Mouse (Mus musculus): ENCODE results near the gene Denr. TPM values are rescaled to one million over a fixed set of nuclear protein-coding genes. Genes with fewer than 3 reads are reported as not detected.

Gene Denr
- polyA plus RNA-seq, 1 experiment from 2014 or later: 112 TPM

DNA sequence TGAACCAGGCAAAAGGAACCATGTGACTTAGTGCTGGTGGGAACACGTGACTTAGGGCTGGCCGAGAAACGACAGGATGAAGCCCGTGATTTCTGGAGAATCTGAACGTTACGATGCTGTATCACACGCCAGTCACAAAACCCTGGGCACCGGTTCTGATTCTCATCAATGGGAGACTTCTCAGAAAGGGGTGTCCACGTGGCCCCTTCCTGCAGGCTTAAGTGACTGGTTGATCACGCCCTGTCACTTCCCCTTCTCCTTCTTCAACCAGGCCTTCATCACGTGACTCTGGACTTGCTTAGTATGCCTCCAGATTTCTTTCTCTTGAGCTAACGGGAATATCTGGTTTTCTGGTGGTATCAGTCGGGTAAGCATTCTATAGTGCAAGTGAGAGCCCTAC is 9.6 kb upstream of the Denr start:
- WGBS: 87% methylated on average over 13 of the region's 13 CpGs
- ATAC-seq: no peak

DNA sequence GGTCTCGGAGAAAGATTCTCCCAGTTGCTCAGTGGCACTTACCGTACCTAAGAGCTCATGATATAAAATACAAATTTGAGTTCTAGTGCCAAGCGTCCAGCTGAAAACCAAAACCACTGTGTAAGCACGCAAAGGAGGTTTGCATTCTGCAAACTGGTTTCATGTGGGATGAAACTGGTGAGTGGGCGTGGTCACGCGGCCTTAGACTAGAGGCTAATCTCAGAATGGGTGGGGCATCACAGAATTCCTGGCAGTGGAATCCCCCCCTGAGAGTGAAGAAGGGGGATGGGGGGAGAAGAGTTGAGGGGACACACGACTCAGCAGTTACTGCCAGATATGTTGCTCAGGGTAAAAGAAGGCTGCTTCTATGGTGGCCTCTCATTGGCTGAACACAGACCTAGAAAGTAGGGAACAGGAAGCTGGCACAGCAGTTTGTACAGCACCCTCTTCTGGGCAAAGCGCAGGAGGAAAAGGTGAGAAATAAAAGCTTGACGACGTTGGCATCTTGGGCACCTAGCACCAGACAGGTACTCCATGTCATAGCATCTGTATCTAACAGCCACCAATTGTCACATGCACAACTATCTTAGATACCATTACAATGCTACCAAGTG is 2.8 kb upstream of the Denr start:
- Histone ChIP-seq H3K9ac (ENCODE audit: low read depth, low read length) (no peak overlapping the region), H3K4me1 (ENCODE audit: control insufficient read depth, insufficient read depth, low read depth, low read length) (peaks cover 16% of the 10 kb centered on the region), H3K4me2 (ENCODE audit: low read length) (no peak overlapping the region), H3K27ac (ENCODE audit: low read depth, low read length) (no peak overlapping the region), H3K36me3 (ENCODE audit: control insufficient read depth, insufficient read depth, low read length) (peaks cover 4% of the 10 kb centered on the region; the same call in 1 of the 2 replicates), H3K9me3 (ENCODE audit: control insufficient read depth, low read length) (no peaks in the 10 kb centered on the region), H3K27me3 (replicated peaks; ENCODE audit: control insufficient read depth, insufficient read depth, low read length) (no peaks in the 10 kb centered on the region), H3K4me3 (ENCODE audit: low read length) (no peak overlapping the region)
- no peak for ATAC-seq
- whole genome bisulfite sequencing: 78% methylated on average over 11 of the region's 11 CpGs

More for the DNA sequence above, 9.6 kb upstream of the Denr start:
- Histone ChIP-seq H3K4me1 (ENCODE audit: control insufficient read depth, insufficient read depth, low read depth, low read length) (no peaks in the 10 kb centered on the region), H3K36me3 (ENCODE audit: control insufficient read depth, insufficient read depth, low read length) (no peaks in the 10 kb centered on the region), H3K4me3 (ENCODE audit: low read length) (no peak overlapping the region), H3K27me3 (replicated peaks; ENCODE audit: control insufficient read depth, insufficient read depth, low read length) (no peaks in the 10 kb centered on the region), H3K9ac (ENCODE audit: low read depth, low read length) (no peak overlapping the region), H3K27ac (ENCODE audit: low read depth, low read length) (no peak overlapping the region), H3K4me2 (ENCODE audit: low read length) (no peak overlapping the region), H3K9me3 (ENCODE audit: control insufficient read depth, low read length) (no peaks in the 10 kb centered on the region)

DNA sequence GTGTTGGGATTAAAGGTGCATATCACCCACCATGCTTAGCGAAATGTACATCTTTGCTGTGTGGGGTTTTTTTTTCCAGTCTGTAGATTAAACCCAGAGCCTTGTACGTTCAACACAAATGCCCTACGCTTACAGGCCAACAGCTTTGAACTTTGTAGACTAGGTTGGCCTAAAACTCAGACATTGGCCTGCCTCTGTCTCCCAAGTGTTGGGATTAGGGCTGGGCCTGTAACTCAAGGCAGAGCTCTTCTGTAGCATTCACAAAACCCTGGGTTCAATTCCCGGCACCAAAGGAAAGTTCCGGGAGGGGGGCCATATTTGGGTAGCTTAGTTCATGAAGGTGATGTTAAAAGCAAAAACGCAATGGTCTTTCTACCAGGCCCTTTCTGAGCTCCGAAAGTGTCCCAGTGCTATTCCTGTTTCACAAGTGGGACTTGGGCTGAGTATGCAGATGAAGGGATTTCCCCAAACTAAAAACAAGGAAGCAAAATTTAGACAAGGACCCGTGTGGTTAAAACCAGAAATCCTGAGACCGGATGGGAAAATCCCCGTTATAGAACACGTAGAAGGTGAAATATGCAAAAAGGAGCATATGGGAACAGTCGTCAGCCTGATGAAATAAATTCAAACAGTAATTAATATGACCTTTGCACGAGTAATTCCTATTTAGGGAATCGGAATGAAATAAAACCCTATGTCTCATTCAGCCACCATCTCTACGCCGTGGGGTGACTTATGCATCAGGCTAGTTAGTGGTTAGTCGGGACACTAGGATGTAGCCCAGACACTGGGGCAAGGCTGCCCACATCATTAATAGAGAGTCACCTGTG is 614 bp upstream of the Denr start:
- no peaks in the 10 kb centered on the region for H3K9me3 ChIP-seq (ENCODE audit: control insufficient read depth, low read length)
- 68% methylated on average over 17 of the region's 17 CpGs for WGBS
- no peaks in the 10 kb centered on the region for H3K27me3 ChIP-seq (replicated peaks; ENCODE audit: control insufficient read depth, insufficient read depth, low read length)
- peak overlapping the region; percentile 98 for H3K4me3 ChIP-seq (ENCODE audit: low read length)
- H3K9ac ChIP-seq (ENCODE audit: low read depth, low read length): peak overlapping the region; percentile 63
- no peak overlapping the region for H3K27ac ChIP-seq (ENCODE audit: low read depth, low read length)
- peaks cover 16% of the 10 kb centered on the region for H3K4me1 ChIP-seq (ENCODE audit: control insufficient read depth, insufficient read depth, low read depth, low read length)
- H3K36me3 ChIP-seq (ENCODE audit: control insufficient read depth, insufficient read depth, low read length): peaks cover 12% of the 10 kb centered on the region
- peak overlapping the region; percentile 97 for H3K4me2 ChIP-seq (ENCODE audit: low read length)
- ATAC-seq: no peak

- Histone ChIP-seq H3K27ac (ENCODE audit: low read depth, low read length) (peak overlapping the region; percentile 86), H3K36me3 (ENCODE audit: control insufficient read depth, insufficient read depth, low read length) (peaks cover 12% of the 10 kb centered on the region), H3K4me1 (ENCODE audit: control insufficient read depth, insufficient read depth, low read depth, low read length) (peaks cover 16% of the 10 kb centered on the region), H3K27me3 (replicated peaks; ENCODE audit: control insufficient read depth, insufficient read depth, low read length) (no peaks in the 10 kb centered on the region), H3K9ac (ENCODE audit: low read depth, low read length) (peak overlapping the region; percentile 99), H3K4me3 (ENCODE audit: low read length) (peak overlapping the region; percentile 98), H3K9me3 (ENCODE audit: control insufficient read depth, low read length) (no peaks in the 10 kb centered on the region), H3K4me2 (ENCODE audit: low read length) (peak overlapping the region; percentile 97)
- WGBS: 5% methylated on average over 10 of the region's 10 CpGs
- ATAC-seq: no peak
These were observed 629 bp downstream of the Denr start for GRCm38 (mm10) chr5:123907631-123907977.

- Histone ChIP-seq H3K9me3 (ENCODE audit: control insufficient read depth, low read length) (no peaks in the 10 kb centered on the region), H3K4me3 (ENCODE audit: low read length) (no peak overlapping the region), H3K4me1 (ENCODE audit: control insufficient read depth, insufficient read depth, low read depth, low read length) (no peaks in the 10 kb centered on the region), H3K36me3 (ENCODE audit: control insufficient read depth, insufficient read depth, low read length) (peaks cover 24% of the 10 kb centered on the region), H3K27ac (ENCODE audit: low read depth, low read length) (no peak overlapping the region), H3K4me2 (ENCODE audit: low read length) (no peak overlapping the region), H3K9ac (ENCODE audit: low read depth, low read length) (no peak overlapping the region), H3K27me3 (replicated peaks; ENCODE audit: control insufficient read depth, insufficient read depth, low read length) (no peaks in the 10 kb centered on the region)
- WGBS: 91% methylated on average over 3 of the region's 3 CpGs
- no peak for ATAC-seq
These were observed 7.9 kb downstream of the Denr start for GRCm38 (mm10) chr5:123914852-123915251.

GRCm38 (mm10) chr5:123922112-123922511 is 15.1 kb downstream of the Denr start:
- Histone ChIP-seq H3K9ac (ENCODE audit: low read depth, low read length) (no peak overlapping the region), H3K27me3 (replicated peaks; ENCODE audit: control insufficient read depth, insufficient read depth, low read length) (no peaks in the 10 kb centered on the region), H3K9me3 (ENCODE audit: control insufficient read depth, low read length) (no peaks in the 10 kb centered on the region), H3K4me3 (ENCODE audit: low read length) (no peak overlapping the region), H3K4me2 (ENCODE audit: low read length) (no peak overlapping the region), H3K27ac (ENCODE audit: low read depth, low read length) (no peak overlapping the region), H3K4me1 (ENCODE audit: control insufficient read depth, insufficient read depth, low read depth, low read length) (no peaks in the 10 kb centered on the region), H3K36me3 (ENCODE audit: control insufficient read depth, insufficient read depth, low read length) (peaks cover 56% of the 10 kb centered on the region)
- WGBS: 95% methylated on average over 6 of the region's 6 CpGs
- no peak for ATAC-seq

GRCm38 (mm10) chr5:123927118-123927517 is 20.1 kb downstream of the Denr start, which contains the start of gene Gm43518:
Gene Gm43518, plus strand, starts transcription at chr5:123927418.
- no peaks in the 10 kb centered on the region for H3K27me3 ChIP-seq (replicated peaks; ENCODE audit: control insufficient read depth, insufficient read depth, low read length)
- no peaks in the 10 kb centered on the region for H3K9me3 ChIP-seq (ENCODE audit: control insufficient read depth, low read length)
- peaks cover 48% of the 10 kb centered on the region for H3K36me3 ChIP-seq (ENCODE audit: control insufficient read depth, insufficient read depth, low read length)
- WGBS: 96% methylated on average over 9 of the region's 9 CpGs
- no peak within 1 kb of the TSS for H3K4me2 ChIP-seq (ENCODE audit: low read length)
- H3K9ac ChIP-seq (ENCODE audit: low read depth, low read length): no peak within 1 kb of the TSS
- H3K4me1 ChIP-seq (ENCODE audit: control insufficient read depth, insufficient read depth, low read depth, low read length): no peaks in the 10 kb centered on the region
- ATAC-seq: no peak
- no peak within 1 kb of the TSS for H3K27ac ChIP-seq (ENCODE audit: low read depth, low read length)
- H3K4me3 ChIP-seq (ENCODE audit: low read length): no peak within 1 kb of the TSS

DNA sequence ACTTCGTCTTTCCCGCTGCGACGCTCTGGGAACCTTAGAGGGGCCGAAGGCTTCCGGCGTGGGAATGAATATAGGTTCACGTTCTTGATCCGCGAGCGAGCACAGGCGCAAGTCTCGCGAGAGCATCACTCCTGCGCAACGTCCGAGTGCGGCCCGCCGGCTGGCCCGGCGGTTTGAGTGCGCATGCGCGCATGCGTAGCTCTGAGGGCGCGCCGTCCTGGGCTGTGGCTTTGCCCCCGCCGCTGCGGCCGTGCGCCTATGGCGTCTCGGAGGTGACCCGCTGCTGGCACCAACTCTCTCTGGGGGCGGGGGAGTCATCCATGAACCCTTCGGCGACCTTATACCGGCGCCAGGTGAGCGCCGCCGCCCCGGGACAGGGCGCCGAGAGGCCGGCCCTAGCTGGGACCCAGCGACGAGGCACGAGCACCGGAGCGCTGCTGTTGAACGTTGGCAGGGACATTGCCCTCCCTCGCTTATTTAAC is 23.6 kb downstream of the Denr start, which contains the start of gene Ccdc62:
Gene Ccdc62 (plus strand): TSS at position 172 of the 482 bp plus-strand sequence.
- no peaks in the 10 kb centered on the region for H3K4me1 ChIP-seq (ENCODE audit: control insufficient read depth, insufficient read depth, low read depth, low read length)
- peak within 1 kb of the TSS; percentile 63 for H3K4me2 ChIP-seq (ENCODE audit: low read length)
- under 1% methylated on average over 56 of the region's 56 CpGs for WGBS
- no peaks in the 10 kb centered on the region for H3K9me3 ChIP-seq (ENCODE audit: control insufficient read depth, low read length)
- no peaks in the 10 kb centered on the region for H3K27me3 ChIP-seq (replicated peaks; ENCODE audit: control insufficient read depth, insufficient read depth, low read length)
- H3K4me3 ChIP-seq (ENCODE audit: low read length): peak within 1 kb of the TSS; percentile 81
- H3K9ac ChIP-seq (ENCODE audit: low read depth, low read length): peak within 1 kb of the TSS; percentile 95
- peak; percentile 99 for ATAC-seq
- peak within 1 kb of the TSS; percentile 88 for H3K27ac ChIP-seq (ENCODE audit: low read depth, low read length)
- peaks cover 20% of the 10 kb centered on the region for H3K36me3 ChIP-seq (ENCODE audit: control insufficient read depth, insufficient read depth, low read length)

DNA sequence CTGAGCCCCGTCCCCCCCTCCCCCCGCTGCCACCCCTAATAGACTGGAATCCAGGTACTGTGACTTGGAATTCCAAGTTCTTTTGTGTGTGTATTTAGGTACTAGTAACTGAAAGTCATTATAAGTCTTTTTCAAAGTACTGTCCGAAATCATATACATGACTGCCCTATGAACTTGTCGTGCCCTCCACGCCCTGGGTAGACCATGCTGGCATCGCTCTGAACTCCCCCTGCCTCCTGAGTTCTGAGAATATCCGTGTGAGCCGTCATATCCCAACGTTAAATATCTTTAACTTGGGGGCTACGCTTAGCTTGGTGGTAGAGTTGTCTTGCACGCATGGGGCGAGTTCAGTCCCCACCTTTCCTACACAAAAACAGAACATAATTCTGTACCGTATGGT is 24.2 kb downstream of the Denr start:
- ATAC-seq: no peak
- Histone ChIP-seq H3K4me2 (ENCODE audit: low read length) (peak overlapping the region; percentile 63), H3K4me3 (ENCODE audit: low read length) (peak overlapping the region; percentile 81), H3K27ac (ENCODE audit: low read depth, low read length) (no peak overlapping the region), H3K4me1 (ENCODE audit: control insufficient read depth, insufficient read depth, low read depth, low read length) (no peaks in the 10 kb centered on the region), H3K27me3 (replicated peaks; ENCODE audit: control insufficient read depth, insufficient read depth, low read length) (no peaks in the 10 kb centered on the region), H3K36me3 (ENCODE audit: control insufficient read depth, insufficient read depth, low read length) (peaks cover 17% of the 10 kb centered on the region), H3K9ac (ENCODE audit: low read depth, low read length) (peak overlapping the region; percentile 95), H3K9me3 (ENCODE audit: control insufficient read depth, low read length) (no peaks in the 10 kb centered on the region)
- WGBS: 55% methylated on average over 13 of the region's 13 CpGs
